Mouse (Mus musculus): Measurements from ENCODE around the gene Rad51b. TPM values are rescaled to one million over a fixed set of nuclear protein-coding genes. Genes with fewer than 3 reads are reported as not detected.
A peak's percentile ranks its signal among the peaks of the same experiment; 100 is the strongest.

Gene Rad51b
- polyA plus RNA-seq, 1 experiment from 2014 or later: 8.9 TPM

DNA sequence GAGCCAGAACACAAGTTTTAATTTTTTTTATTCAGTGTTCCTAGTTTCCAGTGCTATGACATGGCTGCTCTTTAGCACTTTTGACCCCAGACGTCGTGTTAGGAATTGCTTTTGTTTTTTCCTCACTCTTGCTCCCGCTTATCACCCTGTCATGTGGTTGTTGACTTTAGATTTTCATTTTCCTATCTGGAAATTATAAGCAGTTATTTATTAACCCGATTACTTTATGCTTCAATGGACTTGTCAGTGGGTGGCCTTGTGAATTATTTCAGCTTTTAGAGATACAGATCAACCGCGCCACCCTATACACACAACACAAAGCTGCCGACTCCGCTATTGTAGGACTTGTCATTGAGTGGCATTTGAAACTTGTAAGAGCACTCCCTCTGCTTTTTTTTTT lies 228.8 kb downstream of the Rad51b start:
- no peak overlapping the region for H3K4me3 ChIP-seq (ENCODE audit: low read length)
- ATAC-seq (ENCODE audit: low FRiP score, low TSS enrichment): peak; percentile 54; the same call in 1 of the 2 replicates
- H3K27ac ChIP-seq (ENCODE audit: low read length): no peak overlapping the region
- peaks cover 37% of the 10 kb centered on the region for H3K4me1 ChIP-seq (ENCODE audit: insufficient read depth, low read length)
- no peaks in the 10 kb centered on the region for H3K27me3 ChIP-seq (ENCODE audit: insufficient read depth, low read length)
- H3K9me3 ChIP-seq (ENCODE audit: low read length): peaks cover 4% of the 10 kb centered on the region; the same call in 1 of the 2 replicates
- WGBS: 36% methylated on average over 8 of the region's 8 CpGs
- H3K9ac ChIP-seq (replicated peaks; ENCODE audit: low read length): no peak overlapping the region
- 0 out of 2 replicates have a peak, but pooled peaks cover 2% of the 10 kb centered on the region for H3K36me3 ChIP-seq (ENCODE audit: insufficient read depth, low read length)
- H3K4me2 ChIP-seq (replicated peaks; ENCODE audit: low read depth, low read length): no peak overlapping the region

GRCm38 (mm10) chr12:79527222-79527621 lies 230.1 kb downstream of the Rad51b start:
- WGBS: 79% methylated on average over 3 of the region's 3 CpGs
- Histone ChIP-seq H3K27ac (ENCODE audit: low read length) (no peak overlapping the region), H3K4me1 (ENCODE audit: insufficient read depth, low read length) (peaks cover 50% of the 10 kb centered on the region)

GRCm38 (mm10) chr12:79530275-79530902 lies 233.3 kb downstream of the Rad51b start:
- peaks cover 57% of the 10 kb centered on the region for H3K4me1 ChIP-seq (ENCODE audit: insufficient read depth, low read length)
- no peak for ATAC-seq (ENCODE audit: low FRiP score, low TSS enrichment)
- no peak overlapping the region for H3K9ac ChIP-seq (replicated peaks; ENCODE audit: low read length)
- no peak overlapping the region for H3K4me3 ChIP-seq (ENCODE audit: low read length)
- peaks cover 4% of the 10 kb centered on the region; the same call in 1 of the 2 replicates for H3K9me3 ChIP-seq (ENCODE audit: low read length)
- WGBS: 48% methylated on average over 10 of the region's 10 CpGs
- H3K27ac ChIP-seq (ENCODE audit: low read length): peak overlapping the region; percentile 8; the same call in 1 of the 2 replicates
- 0 out of 2 replicates have a peak, but pooled peaks cover 2% of the 10 kb centered on the region for H3K36me3 ChIP-seq (ENCODE audit: insufficient read depth, low read length)
- H3K4me2 ChIP-seq (replicated peaks; ENCODE audit: low read depth, low read length): no peak overlapping the region
- H3K27me3 ChIP-seq (ENCODE audit: insufficient read depth, low read length): no peaks in the 10 kb centered on the region

More at GRCm38 (mm10) chr12:79527222-79527621, 230.1 kb downstream of the Rad51b start:
- no peak overlapping the region for H3K9ac ChIP-seq (replicated peaks; ENCODE audit: low read length)
- peaks cover 4% of the 10 kb centered on the region; the same call in 1 of the 2 replicates for H3K9me3 ChIP-seq (ENCODE audit: low read length)
- no peak overlapping the region for H3K4me2 ChIP-seq (replicated peaks; ENCODE audit: low read depth, low read length)
- H3K36me3 ChIP-seq (ENCODE audit: insufficient read depth, low read length): 0 out of 2 replicates have a peak, but pooled peaks cover 2% of the 10 kb centered on the region
- ATAC-seq (ENCODE audit: low FRiP score, low TSS enrichment): no peak
- H3K27me3 ChIP-seq (ENCODE audit: insufficient read depth, low read length): no peaks in the 10 kb centered on the region
- no peak overlapping the region for H3K4me3 ChIP-seq (ENCODE audit: low read length)

- ATAC-seq (ENCODE audit: low FRiP score, low TSS enrichment): peak; percentile 64; the same call in 1 of the 2 replicates
- 40% methylated on average over 5 of the region's 5 CpGs for WGBS
Measured at GRCm38 (mm10) chr12:79531809-79532798, 235.0 kb downstream of the Rad51b start.

GRCm38 (mm10) chr12:79534778-79535177 lies 237.7 kb downstream of the Rad51b start:
- 0 out of 2 replicates have a peak, but pooled peaks cover 1% of the 10 kb centered on the region for H3K36me3 ChIP-seq (ENCODE audit: insufficient read depth, low read length)
- no peak overlapping the region for H3K9ac ChIP-seq (replicated peaks; ENCODE audit: low read length)
- no peak for ATAC-seq (ENCODE audit: low FRiP score, low TSS enrichment)
- no peaks in the 10 kb centered on the region for H3K9me3 ChIP-seq (ENCODE audit: low read length)
- no peaks in the 10 kb centered on the region for H3K27me3 ChIP-seq (ENCODE audit: insufficient read depth, low read length)
- WGBS: 54% methylated on average over 1 of the region's 1 CpGs
- peak overlapping the region; percentile 55; the same call in 1 of the 2 replicates for H3K27ac ChIP-seq (ENCODE audit: low read length)
- H3K4me1 ChIP-seq (ENCODE audit: insufficient read depth, low read length): peaks cover 58% of the 10 kb centered on the region
- no peak overlapping the region for H3K4me3 ChIP-seq (ENCODE audit: low read length)
- no peak overlapping the region for H3K4me2 ChIP-seq (replicated peaks; ENCODE audit: low read depth, low read length)

More at GRCm38 (mm10) chr12:79531809-79532798, 235.0 kb downstream of the Rad51b start:
- H3K4me2 ChIP-seq (replicated peaks; ENCODE audit: low read depth, low read length): no peak overlapping the region
- no peaks in the 10 kb centered on the region for H3K27me3 ChIP-seq (ENCODE audit: insufficient read depth, low read length)
- H3K4me3 ChIP-seq (ENCODE audit: low read length): no peak overlapping the region
- H3K27ac ChIP-seq (ENCODE audit: low read length): peak overlapping the region; percentile 83
- peaks cover 59% of the 10 kb centered on the region for H3K4me1 ChIP-seq (ENCODE audit: insufficient read depth, low read length)
- 0 out of 2 replicates have a peak, but pooled peaks cover 2% of the 10 kb centered on the region for H3K36me3 ChIP-seq (ENCODE audit: insufficient read depth, low read length)
- peaks cover 4% of the 10 kb centered on the region; the same call in 1 of the 2 replicates for H3K9me3 ChIP-seq (ENCODE audit: low read length)
- H3K9ac ChIP-seq (replicated peaks; ENCODE audit: low read length): no peak overlapping the region

DNA sequence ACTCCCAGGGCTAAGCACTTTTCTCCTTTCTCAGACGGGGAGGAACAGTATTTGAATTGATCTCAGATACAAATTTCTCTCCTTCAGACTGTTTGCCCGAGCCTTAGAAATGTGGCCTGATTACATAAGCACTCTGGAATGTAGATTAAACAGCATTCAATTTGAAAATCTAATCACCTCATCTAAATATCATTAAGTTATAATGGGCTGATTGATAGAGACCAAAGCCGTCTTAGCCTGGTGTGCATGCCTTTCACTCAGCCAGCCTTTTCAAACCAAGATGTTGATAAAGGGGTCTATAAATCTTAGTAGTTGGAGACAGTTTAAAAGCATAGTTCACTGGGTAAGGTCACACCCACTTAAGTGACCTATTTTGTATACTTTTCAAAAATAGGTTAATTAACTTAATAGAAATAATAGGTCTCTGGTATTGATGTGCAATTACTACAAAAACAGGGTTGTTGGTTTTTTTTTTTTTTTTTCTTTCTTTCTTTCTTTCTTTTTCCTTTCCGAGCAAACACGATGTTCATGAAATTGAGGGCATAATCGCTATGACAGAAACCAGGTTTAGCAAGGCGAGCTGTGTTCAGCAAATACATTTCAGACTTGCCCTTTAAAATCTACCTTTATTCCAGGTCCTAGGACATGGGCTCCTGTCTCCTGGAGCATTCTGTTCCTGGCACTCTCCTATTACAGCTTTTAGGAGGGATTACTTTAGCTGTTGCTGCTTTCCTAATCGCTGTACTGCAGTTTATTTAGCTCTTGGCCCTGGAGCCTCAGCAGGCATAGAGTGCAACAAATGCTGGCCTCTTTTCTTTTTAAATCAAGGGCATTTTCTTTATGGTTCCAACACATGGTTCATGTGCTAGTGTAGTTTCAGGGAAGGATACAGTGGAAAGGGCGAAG lies 238.7 kb downstream of the Rad51b start:
- H3K4me2 ChIP-seq (replicated peaks; ENCODE audit: low read depth, low read length): no peak overlapping the region
- H3K9me3 ChIP-seq (ENCODE audit: low read length): no peaks in the 10 kb centered on the region
- 40% methylated on average over 9 of the region's 9 CpGs for WGBS
- no peak overlapping the region for H3K4me3 ChIP-seq (ENCODE audit: low read length)
- H3K27me3 ChIP-seq (ENCODE audit: insufficient read depth, low read length): no peaks in the 10 kb centered on the region
- peak; percentile 47; the same call in 1 of the 2 replicates for ATAC-seq (ENCODE audit: low FRiP score, low TSS enrichment)
- H3K27ac ChIP-seq (ENCODE audit: low read length): peak overlapping the region; percentile 85
- H3K4me1 ChIP-seq (ENCODE audit: insufficient read depth, low read length): peaks cover 49% of the 10 kb centered on the region
- no peak overlapping the region for H3K9ac ChIP-seq (replicated peaks; ENCODE audit: low read length)
- no peaks in the 10 kb centered on the region for H3K36me3 ChIP-seq (ENCODE audit: insufficient read depth, low read length)

DNA sequence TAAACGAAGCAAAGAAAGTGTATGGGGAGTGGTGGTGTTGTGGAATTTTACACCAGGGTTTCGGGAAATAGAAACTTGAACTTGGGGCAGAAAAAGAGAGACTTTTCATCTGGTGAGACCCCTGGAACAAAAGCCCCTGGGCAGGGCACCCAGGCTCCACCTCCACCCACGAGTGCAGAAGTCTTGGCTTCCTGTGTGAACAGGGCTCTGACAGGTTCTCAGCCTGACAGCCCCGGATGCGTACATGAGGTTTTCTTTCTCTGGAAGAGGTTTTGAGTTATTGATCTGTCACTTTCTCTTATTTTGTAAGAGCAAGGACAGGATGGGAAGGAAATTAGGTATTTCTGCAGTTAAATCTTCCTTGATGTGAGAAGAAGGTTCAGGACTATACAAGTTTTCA lies 243.1 kb downstream of the Rad51b start:
- Histone ChIP-seq H3K4me3 (ENCODE audit: low read length) (no peak overlapping the region), H3K4me1 (ENCODE audit: insufficient read depth, low read length) (peaks cover 24% of the 10 kb centered on the region), H3K4me2 (replicated peaks; ENCODE audit: low read depth, low read length) (no peak overlapping the region), H3K9ac (replicated peaks; ENCODE audit: low read length) (no peak overlapping the region), H3K36me3 (ENCODE audit: insufficient read depth, low read length) (no peaks in the 10 kb centered on the region), H3K9me3 (ENCODE audit: low read length) (no peaks in the 10 kb centered on the region), H3K27me3 (ENCODE audit: insufficient read depth, low read length) (no peaks in the 10 kb centered on the region), H3K27ac (ENCODE audit: low read length) (0 out of 2 replicates have a peak overlapping the region, but pooled peaks have one; percentile 31)
- 42% methylated on average over 5 of the region's 5 CpGs for WGBS
- no peak for ATAC-seq (ENCODE audit: low FRiP score, low TSS enrichment)

GRCm38 (mm10) chr12:79541581-79541980 lies 244.5 kb downstream of the Rad51b start:
- Histone ChIP-seq H3K9ac (replicated peaks; ENCODE audit: low read length) (no peak overlapping the region), H3K4me2 (replicated peaks; ENCODE audit: low read depth, low read length) (no peak overlapping the region), H3K36me3 (ENCODE audit: insufficient read depth, low read length) (no peaks in the 10 kb centered on the region), H3K4me3 (ENCODE audit: low read length) (no peak overlapping the region), H3K4me1 (ENCODE audit: insufficient read depth, low read length) (peaks cover 10% of the 10 kb centered on the region), H3K27ac (ENCODE audit: low read length) (peak overlapping the region; percentile 54), H3K27me3 (ENCODE audit: insufficient read depth, low read length) (no peaks in the 10 kb centered on the region), H3K9me3 (ENCODE audit: low read length) (no peaks in the 10 kb centered on the region)
- 60% methylated on average over 6 of the region's 6 CpGs for WGBS
- peak; percentile 82 for ATAC-seq (ENCODE audit: low FRiP score, low TSS enrichment)

DNA sequence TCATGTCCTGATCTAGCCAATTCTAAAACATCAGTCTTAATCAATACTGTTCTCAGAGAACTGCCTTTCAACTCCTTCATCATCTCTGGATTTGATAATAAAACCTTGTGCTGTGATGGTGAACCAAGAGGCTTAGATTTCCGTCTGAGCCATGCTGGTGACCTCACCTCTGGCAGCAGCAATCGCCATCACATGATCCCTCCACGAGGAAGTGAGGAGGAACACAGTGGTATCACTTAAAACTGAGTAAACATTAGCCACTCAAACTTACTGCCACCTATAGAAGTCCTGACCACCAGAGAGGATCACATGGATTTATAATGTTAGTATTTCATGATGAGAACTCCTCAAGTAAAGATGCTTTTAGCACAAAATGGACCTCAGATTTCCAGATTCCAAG lies 248.0 kb downstream of the Rad51b start:
- Histone ChIP-seq H3K4me3 (ENCODE audit: low read length) (no peak overlapping the region), H3K27ac (ENCODE audit: low read length) (no peak overlapping the region), H3K9me3 (ENCODE audit: low read length) (no peaks in the 10 kb centered on the region), H3K4me1 (ENCODE audit: insufficient read depth, low read length) (peaks cover 19% of the 10 kb centered on the region), H3K27me3 (ENCODE audit: insufficient read depth, low read length) (no peaks in the 10 kb centered on the region), H3K4me2 (replicated peaks; ENCODE audit: low read depth, low read length) (no peak overlapping the region), H3K36me3 (ENCODE audit: insufficient read depth, low read length) (no peaks in the 10 kb centered on the region), H3K9ac (replicated peaks; ENCODE audit: low read length) (no peak overlapping the region)
- no peak for ATAC-seq (ENCODE audit: low FRiP score, low TSS enrichment)
- 40% methylated on average over 3 of the region's 3 CpGs for WGBS
